Mouse (Mus musculus): ENCODE data around the gene Ncs1.

DNA sequence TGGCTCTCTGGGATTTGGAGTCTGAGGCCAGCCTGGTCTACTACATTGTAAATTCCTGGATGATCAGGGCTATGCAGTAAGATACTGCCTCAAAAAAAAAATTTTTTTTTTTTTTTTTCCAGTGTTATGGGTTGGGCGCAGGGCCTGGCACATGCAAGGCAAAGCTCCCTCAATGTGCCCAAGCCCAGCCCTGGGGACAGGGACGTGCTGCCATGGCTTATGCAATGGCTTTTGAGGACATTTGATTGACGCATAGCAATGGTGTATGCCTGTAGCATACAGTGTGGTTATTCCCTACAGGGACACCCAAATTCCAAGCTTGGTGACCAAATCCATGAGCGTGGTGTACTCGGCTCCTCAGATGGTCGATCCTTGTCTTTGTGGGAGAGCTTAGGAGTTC, 5.8 kb upstream of the Ncs1 start:
- TF ChIP-seq CTCF (IDR thresholded peaks at IDR 0.05; ENCODE audit: control insufficient read depth, insufficient read depth, insufficient read length), result no peak
- no peak for TF ChIP-seq USF1 (IDR thresholded peaks at IDR 0.05; ENCODE audit: low read depth)
- TF ChIP-seq MYOG (IDR thresholded peaks at IDR 0.05; ENCODE audit: control insufficient read depth, extremely low read depth, insufficient read length), result no peak
- TF ChIP-seq MYOD1 (IDR thresholded peaks at IDR 0.05; ENCODE audit: control insufficient read depth, insufficient read length, low read depth), result peak; percentile 11
- TF ChIP-seq CEBPB (IDR thresholded peaks at IDR 0.05; ENCODE audit: low read depth), result peak; percentile 17
- TF ChIP-seq MAX (IDR thresholded peaks at IDR 0.05), result peak; percentile 36

Measured in C2C12 (cell line).